Mouse (Mus musculus): ENCODE data around the gene Nr1h4. TPM values are rescaled to one million over a fixed set of nuclear protein-coding genes. Genes with fewer than 3 reads are reported as not detected.

Nr1h4 gene
- polyA plus RNA-seq, 1 experiment, result 0.08 TPM

- peaks cover 4% of the 10 kb centered on the region; the same call in 1 of the 2 replicates for H3K4me1 ChIP-seq (ENCODE audit: control insufficient read depth, insufficient read depth, insufficient read length)
Measured at GRCm38 (mm10) chr10:89441961-89442360, 91.4 kb downstream of the Nr1h4 start.

GRCm38 (mm10) chr10:89439380-89439779, 94.0 kb downstream of the Nr1h4 start:
- Histone ChIP-seq H3K27me3 (ENCODE audit: control insufficient read depth, insufficient read depth, low read length) (no peaks in the 10 kb centered on the region), H3K27ac (ENCODE audit: insufficient read depth, low read length) (no peak overlapping the region), H3K4me3 (ENCODE audit: extremely low read depth, insufficient read depth, insufficient read length) (no peak overlapping the region), H3K4me1 (ENCODE audit: control insufficient read depth, insufficient read depth, insufficient read length) (peaks cover 4% of the 10 kb centered on the region; the same call in 1 of the 2 replicates), H3K36me3 (ENCODE audit: control insufficient read depth, insufficient read depth, low read length) (no peaks in the 10 kb centered on the region)
- WGBS, result 92% methylated on average over 7 of the region's 7 CpGs
- TF ChIP-seq CTCF (IDR thresholded peaks at IDR 0.05; ENCODE audit: extremely low read depth, insufficient read depth, insufficient read length, insufficient replicate concordance) (no peak), POLR2A (IDR thresholded peaks at IDR 0.05; ENCODE audit: low read depth, low read length) (no peak)
- DNase-seq (ENCODE audit: low read depth in 1 of 2, low spot score in 2 of 2), result no peak

More at GRCm38 (mm10) chr10:89441961-89442360, 91.4 kb downstream of the Nr1h4 start:
- H3K27ac ChIP-seq (ENCODE audit: insufficient read depth, low read length), result no peak overlapping the region
- H3K4me3 ChIP-seq (ENCODE audit: extremely low read depth, insufficient read depth, insufficient read length), result no peak overlapping the region
- DNase-seq (ENCODE audit: low read depth in 1 of 2, low spot score in 2 of 2), result no peak
- TF ChIP-seq CTCF (IDR thresholded peaks at IDR 0.05; ENCODE audit: extremely low read depth, insufficient read depth, insufficient read length, insufficient replicate concordance), result no peak
- no peak for TF ChIP-seq POLR2A (IDR thresholded peaks at IDR 0.05; ENCODE audit: low read depth, low read length)
- no peaks in the 10 kb centered on the region for H3K36me3 ChIP-seq (ENCODE audit: control insufficient read depth, insufficient read depth, low read length)
- WGBS, result 95% methylated on average over 3 of the region's 3 CpGs
- no peaks in the 10 kb centered on the region for H3K27me3 ChIP-seq (ENCODE audit: control insufficient read depth, insufficient read depth, low read length)

GRCm38 (mm10) chr10:89437996-89438395, 95.4 kb downstream of the Nr1h4 start:
- no peaks in the 10 kb centered on the region; the same call in 1 of the 2 replicates for H3K4me1 ChIP-seq (ENCODE audit: control insufficient read depth, insufficient read depth, insufficient read length)
- H3K4me3 ChIP-seq (ENCODE audit: extremely low read depth, insufficient read depth, insufficient read length), result no peak overlapping the region
- no peaks in the 10 kb centered on the region for H3K36me3 ChIP-seq (ENCODE audit: control insufficient read depth, insufficient read depth, low read length)
- DNase-seq (ENCODE audit: low read depth in 1 of 2, low spot score in 2 of 2), result no peak
- TF ChIP-seq CTCF (IDR thresholded peaks at IDR 0.05; ENCODE audit: extremely low read depth, insufficient read depth, insufficient read length, insufficient replicate concordance) (no peak), POLR2A (IDR thresholded peaks at IDR 0.05; ENCODE audit: low read depth, low read length) (no peak)
- no peaks in the 10 kb centered on the region for H3K27me3 ChIP-seq (ENCODE audit: control insufficient read depth, insufficient read depth, low read length)
- H3K27ac ChIP-seq (ENCODE audit: insufficient read depth, low read length), result no peak overlapping the region
- 93% methylated on average over 12 of the region's 12 CpGs for WGBS

- 95% methylated on average over 9 of the region's 9 CpGs for WGBS
- H3K36me3 ChIP-seq (ENCODE audit: control insufficient read depth, insufficient read depth, low read length), result no peaks in the 10 kb centered on the region
- TF ChIP-seq CTCF (IDR thresholded peaks at IDR 0.05; ENCODE audit: extremely low read depth, insufficient read depth, insufficient read length, insufficient replicate concordance) (no peak), POLR2A (IDR thresholded peaks at IDR 0.05; ENCODE audit: low read depth, low read length) (no peak)
Measured at GRCm38 (mm10) chr10:89437472-89437871, 95.9 kb downstream of the Nr1h4 start.

GRCm38 (mm10) chr10:89435920-89436319, 97.5 kb downstream of the Nr1h4 start:
- WGBS, result 86% methylated on average over 9 of the region's 9 CpGs
- H3K27ac ChIP-seq (ENCODE audit: insufficient read depth, low read length), result no peak overlapping the region
- no peak for DNase-seq (ENCODE audit: low read depth in 1 of 2, low spot score in 2 of 2)
- no peak overlapping the region for H3K4me3 ChIP-seq (ENCODE audit: extremely low read depth, insufficient read depth, insufficient read length)
- TF ChIP-seq POLR2A (IDR thresholded peaks at IDR 0.05; ENCODE audit: low read depth, low read length), result no peak
- no peak for TF ChIP-seq CTCF (IDR thresholded peaks at IDR 0.05; ENCODE audit: extremely low read depth, insufficient read depth, insufficient read length, insufficient replicate concordance)
- H3K4me1 ChIP-seq (ENCODE audit: control insufficient read depth, insufficient read depth, insufficient read length), result no peaks in the 10 kb centered on the region
- H3K27me3 ChIP-seq (ENCODE audit: control insufficient read depth, insufficient read depth, low read length), result no peaks in the 10 kb centered on the region
- no peaks in the 10 kb centered on the region for H3K36me3 ChIP-seq (ENCODE audit: control insufficient read depth, insufficient read depth, low read length)

More at GRCm38 (mm10) chr10:89437472-89437871, 95.9 kb downstream of the Nr1h4 start:
- Histone ChIP-seq H3K4me1 (ENCODE audit: control insufficient read depth, insufficient read depth, insufficient read length) (no peaks in the 10 kb centered on the region), H3K27ac (ENCODE audit: insufficient read depth, low read length) (no peak overlapping the region), H3K4me3 (ENCODE audit: extremely low read depth, insufficient read depth, insufficient read length) (no peak overlapping the region), H3K27me3 (ENCODE audit: control insufficient read depth, insufficient read depth, low read length) (no peaks in the 10 kb centered on the region)
- DNase-seq (ENCODE audit: low read depth in 1 of 2, low spot score in 2 of 2), result no peak

GRCm38 (mm10) chr10:89435413-89435812, 98.0 kb downstream of the Nr1h4 start:
- Histone ChIP-seq H3K4me3 (ENCODE audit: extremely low read depth, insufficient read depth, insufficient read length) (no peak overlapping the region), H3K27me3 (ENCODE audit: control insufficient read depth, insufficient read depth, low read length) (no peaks in the 10 kb centered on the region), H3K27ac (ENCODE audit: insufficient read depth, low read length) (no peak overlapping the region), H3K36me3 (ENCODE audit: control insufficient read depth, insufficient read depth, low read length) (no peaks in the 10 kb centered on the region), H3K4me1 (ENCODE audit: control insufficient read depth, insufficient read depth, insufficient read length) (no peaks in the 10 kb centered on the region)
- 95% methylated on average over 12 of the region's 12 CpGs for WGBS
- DNase-seq (ENCODE audit: low read depth in 1 of 2, low spot score in 2 of 2), result no peak
- TF ChIP-seq POLR2A (IDR thresholded peaks at IDR 0.05; ENCODE audit: low read depth, low read length) (no peak), CTCF (IDR thresholded peaks at IDR 0.05; ENCODE audit: extremely low read depth, insufficient read depth, insufficient read length, insufficient replicate concordance) (no peak)

GRCm38 (mm10) chr10:89434509-89435210, 98.7 kb downstream of the Nr1h4 start:
- 94% methylated on average over 17 of the region's 17 CpGs for WGBS
- no peaks in the 10 kb centered on the region for H3K4me1 ChIP-seq (ENCODE audit: control insufficient read depth, insufficient read depth, insufficient read length)
- no peaks in the 10 kb centered on the region for H3K36me3 ChIP-seq (ENCODE audit: control insufficient read depth, insufficient read depth, low read length)
- no peak overlapping the region for H3K4me3 ChIP-seq (ENCODE audit: extremely low read depth, insufficient read depth, insufficient read length)
- DNase-seq (ENCODE audit: low read depth in 1 of 2, low spot score in 2 of 2), result no peak
- no peaks in the 10 kb centered on the region for H3K27me3 ChIP-seq (ENCODE audit: control insufficient read depth, insufficient read depth, low read length)
- no peak for TF ChIP-seq CTCF (IDR thresholded peaks at IDR 0.05; ENCODE audit: extremely low read depth, insufficient read depth, insufficient read length, insufficient replicate concordance)
- no peak for TF ChIP-seq POLR2A (IDR thresholded peaks at IDR 0.05; ENCODE audit: low read depth, low read length)
- no peak overlapping the region for H3K27ac ChIP-seq (ENCODE audit: insufficient read depth, low read length)

Measured in spleen, adult 2 months (tissue).